12 mouse cellular contexts compared by ENCODE assay signal in genomic region chr10:70655828-70656227, GRCm38 (mm10). TPM values are rescaled to one million over a fixed set of nuclear protein-coding genes. Genes with fewer than 3 reads are reported as not detected.
A peak's percentile ranks its signal among the peaks of the same experiment; 100 is the strongest.
DNase-seq lines count a peak whose midpoint lies in the region; ATAC-seq and TF ChIP-seq lines count a peak whose summit lies in the region.
"Had no signal": no experiment of that assay in that cellular context is flagged by ENCODE, and none has a peak within 500 bp of the region (broad histone marks: within the 10 kb centered on the region; RNA-seq: fewer than 3 reads in every experiment).

Gene Phyhipl, minus strand, starts transcription at chr10:70655965.

- TF ChIP-seq CTCF in Patski (IDR thresholded peaks at IDR 0.05), result no peak

- 37% methylated on average over 7 of the region's 7 CpGs for WGBS in forebrain, embryonic 11.5 days

- POLR2A ChIA-PET in Patski (lab: Charles Lee), result interaction anchor here (0.5 kb wide), 1 partner anchor 30 kb away, joined by 3 read pairs; no protein-coding TSS in a partner anchor

- DNase-seq in Patski (ENCODE audit: low read depth, low spot score), result no peak
- DNase-seq in forebrain, embryonic 11.5 days (ENCODE audit: low spot score), result no peak
- peak; percentile 72 to 88 for DNase-seq in kidney, adult 8-10 months
- no peak for DNase-seq in left cerebral cortex, postnatal 25 days (ENCODE audit: low spot score in 2 of 2)
- no peak for DNase-seq in natural killer cell, adult 2 months (ENCODE audit: low spot score in 2 of 2)
- no peak for DNase-seq in cerebellum, postnatal 10 days
- DNase-seq in adrenal gland, postnatal 25 days, result no peak
- DNase-seq in urinary bladder, postnatal 36 days (ENCODE audit: low spot score in 2 of 2), result no peak
- DNase-seq: adrenal gland, postnatal 14 days; embryo, embryonic 11 days; lung, postnatal 4 days; thymus, postnatal 36 days had no signal

- no peak within 1 kb of the TSS for H3K4me2 ChIP-seq in forebrain, embryonic 11.5 days (ENCODE audit: low read depth, low read length, severe bottlenecking)

- no peaks in the 10 kb centered on the region for H3K36me3 ChIP-seq in forebrain, embryonic 11.5 days (ENCODE audit: control insufficient read depth, insufficient read depth, low read length)

- intact Hi-C loops in left cerebral cortex, postnatal 25 days (cut with DNase I), result no loop called here

- H3K9me3 ChIP-seq in forebrain, embryonic 11.5 days (ENCODE audit: control insufficient read depth, low read length), result no peaks in the 10 kb centered on the region

- no peaks in the 10 kb centered on the region for H3K27me3 ChIP-seq in Patski
- H3K27me3 ChIP-seq in forebrain, embryonic 11.5 days (ENCODE audit: control insufficient read depth, insufficient read depth, low read length), result no peaks in the 10 kb centered on the region

- no peak for ATAC-seq in Patski
- ATAC-seq in forebrain, embryonic 11.5 days (replicated peaks; ENCODE audit: low FRiP score), result 0 out of 2 replicates have a peak, but pooled peaks have one; percentile 27

- peaks cover 8% of the 10 kb centered on the region; the same call in 1 of the 2 replicates for H3K4me1 ChIP-seq in forebrain, embryonic 11.5 days (replicated peaks; ENCODE audit: control insufficient read depth, insufficient read depth, low read length)

- CTCF ChIA-PET in Patski (lab: Charles Lee), result interaction anchor here (0.9 to 1.5 kb wide), 2 partner anchors 10 to 14 kb away, joined by 3 to 4 read pairs; no protein-coding TSS in a partner anchor

- no peak within 1 kb of the TSS for H3K27ac ChIP-seq in forebrain, embryonic 11.5 days (ENCODE audit: low read depth, low read length)

- in situ Hi-C loops in Patski (cut with MboI; ENCODE audit: low pct_unique_long_range_greater_than_20kb), result no loop called here

- H3K9ac ChIP-seq in forebrain, embryonic 11.5 days (ENCODE audit: low read length), result no peak within 1 kb of the TSS

- H3K4me3 ChIP-seq in forebrain, embryonic 11.5 days (ENCODE audit: low read depth, low read length), result no peak within 1 kb of the TSS

RNA-seq across cellular contexts. Expression of gene Phyhipl, which starts in this region (rescaled TPM):
- polyA plus RNA-seq in Patski (2021), result 36.7 TPM
- polyA plus RNA-seq in forebrain, embryonic 11.5 days (2014; fragmentation: Nextera tagmentation; extraction: Ambion mirVana), result 32.1 and 34.5 TPM in 2 replicates
- 100 to 1,000 TPM; 223 to 224 TPM for total RNA-seq in left cerebral cortex, postnatal 25 days (2021)
- total RNA-seq in adrenal gland, postnatal 25 days (2021), result 3.2 and 4.3 TPM in 2 replicates

Comparison
In these comparisons a context has a peak if more than half of its experiments do, and no peak if none do; other contexts are left out.
1. RNA of gene Phyhipl (total RNA-seq): 223 to 224 TPM in left cerebral cortex, postnatal 25 days; 3.2 to 4.3 TPM in adrenal gland, postnatal 25 days; every median in the first group is over 10 times any median in the second.
2. DNase-seq: peak in kidney, adult 8-10 months (2 of 2); none in Patski (single experiment), forebrain, embryonic 11.5 days (single experiment), left cerebral cortex, postnatal 25 days (0 of 2), natural killer cell, adult 2 months (0 of 2), cerebellum, postnatal 10 days (0 of 2), adrenal gland, postnatal 25 days (single experiment) and urinary bladder, postnatal 36 days (0 of 2).